Mouse (Mus musculus) MEL (cell line): ENCODE data around the gene Klhl5. TPM values are rescaled to one million over a fixed set of nuclear protein-coding genes. Genes with fewer than 3 reads are reported as not detected.
A peak's percentile ranks its signal among the peaks of the same experiment; 100 is the strongest.

Experiments used
- DNase-seq: peaks from one replicate; pipeline ENCODE4 v3.0.0; 2011; ENCODE audit warnings: low read depth, low spot score
- H3K27ac ChIP-seq: 2 replicates; pipeline ENCODE4 v1.5.1; 2012; ENCODE audit warnings: low read depth, mild to moderate bottlenecking, control low read depth, low read length, moderate library complexity; ENCODE audit not compliant: control insufficient read depth
- H3K27me3 ChIP-seq, 2 experiments: fragments of 150-350 bp in 1 of 2; sonication (generic) in 1 of 2; 2 replicates each; pipeline ENCODE4 v1.6.1; 2012; ENCODE audit warnings: low read length in 2 of 2, mild to moderate bottlenecking in 2 of 2, improper control_type of control experiment in 1 of 2, moderate library complexity in 1 of 2; ENCODE audit not compliant: insufficient read depth in 2 of 2, control insufficient read depth in 1 of 2
- H3K36me3 ChIP-seq, 2 experiments: 2 replicates each; pipeline ENCODE4 v1.6.1; 2012 to 2014; ENCODE audit warnings: low read length in 2 of 2, improper control_type of control experiment in 1 of 2, inconsistent platforms in 1 of 2, mild to moderate bottlenecking in 1 of 2; ENCODE audit not compliant: insufficient read depth in 2 of 2, control insufficient read depth in 1 of 2
- H3K4me1 ChIP-seq, 2 experiments: fragments of 150-350 bp in 1 of 2; sonication (generic) in 1 of 2; 2 replicates each; pipeline ENCODE4 v1.6.1; 2012; ENCODE audit warnings: low read length in 2 of 2, improper control_type of control experiment in 1 of 2, mild to moderate bottlenecking in 1 of 2; ENCODE audit not compliant: insufficient read depth in 2 of 2, control insufficient read depth in 1 of 2
- H3K4me3 ChIP-seq, 2 experiments: fragments of 150-350 bp in 1 of 2; sonication (generic) in 1 of 2; 2 replicates each; pipeline ENCODE4 v1.5.1; 2012; ENCODE audit warnings: low read depth in 2 of 2, low read length in 2 of 2, mild to moderate bottlenecking in 2 of 2, moderate library complexity in 2 of 2, control low read depth in 1 of 2, improper control_type of control experiment in 1 of 2; ENCODE audit not compliant: control insufficient read depth in 1 of 2, insufficient read depth in 1 of 2
- H3K79me2 ChIP-seq: 2 replicates; pipeline ENCODE4 v1.6.1; 2012; ENCODE audit warnings: mild to moderate bottlenecking, low read length, moderate library complexity; ENCODE audit not compliant: control insufficient read depth, poor library complexity, insufficient read depth
- H3K9ac ChIP-seq: 2 replicates; pipeline ENCODE4 v1.6.1; 2012; ENCODE audit warnings: low read depth, mild to moderate bottlenecking, control low read depth, low read length, moderate library complexity; ENCODE audit not compliant: control insufficient read depth, poor library complexity, severe bottlenecking
- H3K9me3 ChIP-seq: fragments of 150-350 bp; sonication (generic); replicated peaks from 2 replicates; pipeline ENCODE4 v1.6.1; 2012; ENCODE audit warnings: mild to moderate bottlenecking, low read length, improper control_type of control experiment, moderate library complexity; ENCODE audit not compliant: insufficient read depth
- BHLHE40 ChIP-seq: IDR thresholded peaks from 2 replicates; pipeline ENCODE4 v1.6.1; 2012; ENCODE audit warnings: low read depth, mild to moderate bottlenecking, inconsistent platforms, low read length, improper control_type of control experiment, borderline replicate concordance
- CHD2 ChIP-seq: IDR thresholded peaks from 2 replicates; pipeline ENCODE4 v1.6.1; 2011; ENCODE audit warnings: low read length, improper control_type of control experiment
- E2F4 ChIP-seq: IDR thresholded peaks from 2 replicates; pipeline ENCODE4 v1.6.1; 2011; ENCODE audit warnings: low read depth, low read length, improper control_type of control experiment, borderline replicate concordance
- ETS1 ChIP-seq: IDR thresholded peaks from 2 replicates; pipeline ENCODE4 v1.6.1; 2012; ENCODE audit warnings: low read depth, mild to moderate bottlenecking, inconsistent platforms, low read length, improper control_type of control experiment, moderate library complexity
- KAT2A ChIP-seq: conservative IDR thresholded peaks from 2 replicates; pipeline ENCODE4 v1.6.1; 2012; ENCODE audit warnings: low read depth, low read length, improper control_type of control experiment, inconsistent platforms
- MAX ChIP-seq: IDR thresholded peaks from 2 replicates; pipeline ENCODE4 v1.6.1; 2011; ENCODE audit warnings: low read length, improper control_type of control experiment
- MYC ChIP-seq: IDR thresholded peaks from 2 replicates; pipeline ENCODE4 v1.6.1; 2011; ENCODE audit warnings: low read depth, mild to moderate bottlenecking, low read length, improper control_type of control experiment, moderate library complexity
- NELFE ChIP-seq: IDR thresholded peaks from 2 replicates; pipeline ENCODE4 v1.6.1; 2011; ENCODE audit warnings: low read depth, low read length, improper control_type of control experiment
- POLR2AphosphoS2 ChIP-seq: IDR thresholded peaks from 2 replicates; pipeline ENCODE4 v1.6.1; 2011; ENCODE audit warnings: low read length, improper control_type of control experiment
- RCOR1 ChIP-seq: IDR thresholded peaks from 2 replicates; pipeline ENCODE4 v1.6.1; 2012; ENCODE audit warnings: low read depth, mild to moderate bottlenecking, inconsistent platforms, low read length, improper control_type of control experiment
- SIN3A ChIP-seq: IDR thresholded peaks from 2 replicates; pipeline ENCODE4 v1.6.1; 2012; ENCODE audit warnings: low read length, improper control_type of control experiment, inconsistent platforms
- SMC3 ChIP-seq: IDR thresholded peaks from 2 replicates; pipeline ENCODE4 v1.6.1; 2011; ENCODE audit warnings: low read depth, low read length, improper control_type of control experiment
- TCF12 ChIP-seq: IDR thresholded peaks from 2 replicates; pipeline ENCODE4 v1.6.1; 2014; ENCODE audit warnings: low read depth, mild to moderate bottlenecking, inconsistent platforms, low read length, improper control_type of control experiment, moderate library complexity
- ZC3H11A ChIP-seq: IDR thresholded peaks from 2 replicates; pipeline ENCODE4 v1.6.1; 2012; ENCODE audit warnings: low read depth, mild to moderate bottlenecking, inconsistent platforms, low read length, improper control_type of control experiment
- ZKSCAN1 ChIP-seq: IDR thresholded peaks from 2 replicates; pipeline ENCODE4 v1.6.1; 2012; ENCODE audit warnings: low read depth, mild to moderate bottlenecking, inconsistent platforms, low read length, improper control_type of control experiment, moderate library complexity
- ZMIZ1 ChIP-seq: IDR thresholded peaks from 2 replicates; pipeline ENCODE4 v1.6.1; 2012; ENCODE audit warnings: low read depth, mild to moderate bottlenecking, inconsistent platforms, low read length, improper control_type of control experiment, moderate library complexity
- polyA plus RNA-seq, 2 experiments: library from polyadenylated mRNA; stranded (reverse) in 1 of 2; unstranded in 1 of 2; fragments of >175 nt in 1 of 2; fragments of >200 nt in 1 of 2; gene quantifications; 2 replicates each; pipeline versions ENCODE4 v1.2.1 to v1.2.4; 2012; ENCODE audit warnings: low replicate concordance in 2 of 2, low read depth in 1 of 2; ENCODE audit not compliant: insufficient read length in 2 of 2, insufficient read depth in 1 of 2, missing spikeins in 1 of 2
- total RNA-seq: library from RNA; depleted of rRNA; stranded (reverse); fragments of 300-350 nt; gene quantifications from 2 replicates; pipeline ENCODE4 v1.2.3, GENCODE M21; 2012

Klhl5 gene
- total and polyA plus RNA-seq, 3 experiments = 8.0 to 15.5 TPM; not detected in 1

- TF ChIP-seq KAT2A (peak; percentile 29; the same call in 1 of the 2 replicates), CHD2 (no peak; the same call in 1 of the 2 replicates), E2F4 (0 out of 2 replicates have a peak, but pooled peaks have one; percentile 32), NELFE (peak; percentile 69), MAX (peak; percentile 76), BHLHE40 (peak; percentile 48; the same call in 1 of the 2 replicates), ZKSCAN1 (peak; percentile 51; the same call in 1 of the 2 replicates), ETS1 (peak; percentile 82)
- TF ChIP-seq, all 39 proteins: peak for 24
Observed at GRCm38 (mm10) chr5:65091184-65091858, 16.0 kb upstream of the Klhl5 start (continued).

- peaks cover 0 to 27% of the 10 kb centered on the region in 2 experiments; a peak in 2 of 4 replicates for H3K36me3 ChIP-seq
- H3K27me3 ChIP-seq = no peaks in the 10 kb centered on the region
- TF ChIP-seq ZC3H11A = no peak
- no peak for TF ChIP-seq TCF12
- no peak for DNase-seq
- H3K27ac ChIP-seq = peak within 1 kb of the TSS; percentile 95
- H3K79me2 ChIP-seq = peaks cover 1% of the 10 kb centered on the region
- peak within 1 kb of the TSS; percentile 76 for H3K9ac ChIP-seq
- H3K4me3 ChIP-seq = peak within 1 kb of the TSS; percentile 75 to 79
- peaks cover 11 to 20% of the 10 kb centered on the region in 2 experiments for H3K4me1 ChIP-seq
- no peaks in the 10 kb centered on the region for H3K9me3 ChIP-seq
Observed at GRCm38 (mm10) chr5:65091921-65092320, 15.4 kb upstream of the Klhl5 start, which contains the start of gene Tmem156. Tmem156 (minus strand) TSS chr5:65092132.

- TF ChIP-seq CHD2 (no peak), SMC3 (no peak), RCOR1 (no peak), BHLHE40 (no peak), SIN3A (no peak), ZMIZ1 (no peak), NELFE (no peak), ZC3H11A (no peak), POLR2AphosphoS2 (no peak), MYC (no peak), KAT2A (no peak)
- TF ChIP-seq, all 39 proteins: peak for 0
- Histone ChIP-seq H3K36me3 (peaks cover 0 to 27% of the 10 kb centered on the region in 2 experiments; a peak in 2 of 4 replicates), H3K9ac (no peak overlapping the region), H3K4me1 (peaks cover 11 to 20% of the 10 kb centered on the region in 2 experiments), H3K27me3 (no peaks in the 10 kb centered on the region), H3K79me2 (no peaks in the 10 kb centered on the region; the same call in none of the 2 replicates), H3K9me3 (no peaks in the 10 kb centered on the region), H3K4me3 (no peak overlapping the region), H3K27ac (no peak overlapping the region)
- no peak for DNase-seq
Observed at GRCm38 (mm10) chr5:65093769-65094168, 13.6 kb upstream of the Klhl5 start.
